In genomic region chr7:28467213-28467751, GRCm38 (mm10) we compare ENCODE assay signal across 8 mouse cellular contexts. TPM values are rescaled to one million over a fixed set of nuclear protein-coding genes. Genes with fewer than 3 reads are reported as not detected.
DNase-seq lines count a peak whose midpoint lies in the region; ATAC-seq and TF ChIP-seq lines count a peak whose summit lies in the region.

No protein-coding gene starts in this region.

- H3K36me3 ChIP-seq in heart, embryonic 10.5 days = peaks cover 7% of the 10 kb centered on the region; the same call in 1 of the 2 replicates
- peaks cover 6% of the 10 kb centered on the region; the same call in 1 of the 2 replicates for H3K36me3 ChIP-seq in lung, embryonic 15.5 days

- no peaks in the 10 kb centered on the region for H3K9me3 ChIP-seq in heart, embryonic 10.5 days
- H3K9me3 ChIP-seq in lung, embryonic 15.5 days = no peaks in the 10 kb centered on the region

- H3K27me3 ChIP-seq in heart, embryonic 10.5 days (ENCODE audit: insufficient read depth, poor library complexity, severe bottlenecking) = peaks cover 38% of the 10 kb centered on the region
- peaks cover 10% of the 10 kb centered on the region for H3K27me3 ChIP-seq in lung, embryonic 15.5 days

- TF ChIP-seq POLR2A in bone marrow, adult 2 months (IDR thresholded peaks at IDR 0.05; ENCODE audit: borderline replicate concordance, control insufficient read depth, low read depth, low read length) = no peak

- TF ChIP-seq CTCF in bone marrow, adult 2 months (IDR thresholded peaks at IDR 0.05; ENCODE audit: control insufficient read depth, insufficient read depth, low read length) = no peak

- no peak overlapping the region; the same call in 1 of the 2 replicates for H3K27ac ChIP-seq in bone marrow, adult 2 months (ENCODE audit: control insufficient read depth, insufficient read depth, low read depth, low read length, poor library complexity)
- H3K27ac ChIP-seq in heart, embryonic 10.5 days = peak overlapping the region; percentile 83
- no peak overlapping the region for H3K27ac ChIP-seq in lung, embryonic 15.5 days

- H3K4me2 ChIP-seq in lung, embryonic 15.5 days = peak overlapping the region; percentile 76

- peak; percentile 86 for ATAC-seq in lung, embryonic 15.5 days (ENCODE audit: borderline replicate concordance, extremely low read depth, low FRiP score, low TSS enrichment)

- WGBS in bone marrow, adult 2 months = 15% methylated on average over 59 of the region's 63 CpGs
- WGBS in heart, embryonic 10.5 days = under 1% methylated on average over 62 of the region's 63 CpGs
- WGBS in lung, embryonic 15.5 days = 4% methylated on average over 52 of the region's 63 CpGs

- no peaks in the 10 kb centered on the region for H3K4me1 ChIP-seq in bone marrow, adult 2 months (ENCODE audit: control insufficient read depth, insufficient read depth, low read length)
- H3K4me1 ChIP-seq in heart, embryonic 10.5 days = peaks cover 35% of the 10 kb centered on the region
- peaks cover 22% of the 10 kb centered on the region for H3K4me1 ChIP-seq in lung, embryonic 15.5 days

- peak overlapping the region; percentile 16 for H3K4me3 ChIP-seq in bone marrow, adult 2 months (replicated peaks; ENCODE audit: control insufficient read depth, low read depth, low read length)
- H3K4me3 ChIP-seq in heart, embryonic 10.5 days = peak overlapping the region; percentile 69
- peak overlapping the region; percentile 46 for H3K4me3 ChIP-seq in lung, embryonic 15.5 days

- peak overlapping the region; percentile 39 for H3K9ac ChIP-seq in lung, embryonic 15.5 days

- DNase-seq in cerebellum, postnatal 25 days = peak; percentile 25 to 40
- no peak for DNase-seq in cerebellum, postnatal 14 days
- no peak for DNase-seq in heart, embryonic 10.5 days (ENCODE audit: low spot score)
- peak; percentile 49 to 53 for DNase-seq in kidney, adult 8-10 months
- DNase-seq in ovary, postnatal 36 days (ENCODE audit: low spot score) = peak; percentile 69
- DNase-seq in left cerebral cortex, postnatal 36 days (ENCODE audit: low spot score in 2 of 2) = no peak

- intact Hi-C loops in left cerebral cortex, postnatal 36 days (cut with DNase I) = no loop called here

RNA-seq across cellular contexts. Expression of gene Lrfn1, which starts 15.5 kb away (rescaled TPM):
- polyA plus RNA-seq in bone marrow, adult 2 months (2011; ENCODE audit: insufficient read depth, insufficient read length, low replicate concordance, missing spikeins) = 2.6 TPM in 1 of 2 replicates, not detected in the other
- 1.5 and 1.9 TPM in 2 replicates for polyA plus RNA-seq in heart, embryonic 10.5 days (2016; fragmentation: Nextera tagmentation; extraction: Ambion mirVana)
- polyA plus RNA-seq in lung, embryonic 15.5 days (2015; fragmentation: Nextera tagmentation; extraction: Ambion mirVana) = 3.1 and 3.8 TPM in 2 replicates
- total RNA-seq in left cerebral cortex, postnatal 36 days (2021) = 10 to 100 TPM; 85.9 to 93.8 TPM

RNA-seq across cellular contexts. Expression of gene Gmfg, which starts 30.0 kb away (rescaled TPM):
- 158 and 354 TPM in 2 replicates for polyA plus RNA-seq in bone marrow, adult 2 months (2011; ENCODE audit: insufficient read depth, insufficient read length, low replicate concordance, missing spikeins)
- 7.5 and 8.7 TPM in 2 replicates for polyA plus RNA-seq in heart, embryonic 10.5 days (2016; fragmentation: Nextera tagmentation; extraction: Ambion mirVana)
- 36.5 and 38.9 TPM in 2 replicates for polyA plus RNA-seq in lung, embryonic 15.5 days (2015; fragmentation: Nextera tagmentation; extraction: Ambion mirVana)
- total RNA-seq in left cerebral cortex, postnatal 36 days (2021) = 1 to 10 TPM; 1.3 to 2.0 TPM

RNA-seq across cellular contexts. Expression of gene Ifnl2, which starts 43.0 kb away (rescaled TPM):
- polyA plus RNA-seq in bone marrow, adult 2 months (2011; ENCODE audit: insufficient read depth, insufficient read length, low replicate concordance, missing spikeins) = not detected in 2 replicates
- polyA plus RNA-seq in heart, embryonic 10.5 days (2016; fragmentation: Nextera tagmentation; extraction: Ambion mirVana) = not detected in 2 replicates
- polyA plus RNA-seq in lung, embryonic 15.5 days (2015; fragmentation: Nextera tagmentation; extraction: Ambion mirVana) = not detected in 2 replicates
- not detected for total RNA-seq in left cerebral cortex, postnatal 36 days (2021)

RNA-seq across cellular contexts. Expression of gene Ifnl3, which starts 55.4 kb away (rescaled TPM):
- polyA plus RNA-seq in bone marrow, adult 2 months (2011; ENCODE audit: insufficient read depth, insufficient read length, low replicate concordance, missing spikeins) = not detected in 2 replicates
- not detected in 2 replicates for polyA plus RNA-seq in heart, embryonic 10.5 days (2016; fragmentation: Nextera tagmentation; extraction: Ambion mirVana)
- not detected in 2 replicates for polyA plus RNA-seq in lung, embryonic 15.5 days (2015; fragmentation: Nextera tagmentation; extraction: Ambion mirVana)
- total RNA-seq in left cerebral cortex, postnatal 36 days (2021) = not detected

Comparison
In these comparisons a context has a peak if more than half of its experiments do, and no peak if none do; other contexts are left out.
1. DNase-seq: peak in cerebellum, postnatal 25 days (2 of 2), kidney, adult 8-10 months (2 of 2) and ovary, postnatal 36 days (single experiment); none in cerebellum, postnatal 14 days (0 of 2), heart, embryonic 10.5 days (single experiment) and left cerebral cortex, postnatal 36 days (0 of 2).
2. H3K4me3 ChIP-seq: peak in every context shown above with its lines; median percentile 69 in heart, embryonic 10.5 days; 46 in lung, embryonic 15.5 days; 16 in bone marrow, adult 2 months.